Mouse (Mus musculus) c-Kit-positive CD71-positive TER-119-positive erythroid progenitor cells, embryonic 14.5 days (primary cell): ENCODE data around the gene Fam222b.
A peak's percentile ranks its signal among the peaks of the same experiment; 100 is the strongest.
"Not testable (repeated sequence)": the region's sequence is repeated elsewhere in the genome, so short reads cannot be mapped to it uniquely, and the experiment has no call there.

ENCODE experiments used
- DNase-seq: peaks from one replicate; pipeline ENCODE4 v3.0.0-alpha.2; 2013; ENCODE audit warnings: low spot score

Gene Fam222b

GRCm38 (mm10) chr11:78094504-78095143 lies at the start of gene Fam222b:
Fam222b (plus strand) TSS chr11:78094660.
- DNase-seq: peak; percentile 82

- no peak for DNase-seq
Measured at GRCm38 (mm10) chr11:78044758-78045251, 49.7 kb upstream of the Fam222b start.

GRCm38 (mm10) chr11:78048637-78049036 lies 45.8 kb upstream of the Fam222b start:
- not testable (repeated sequence) for DNase-seq

GRCm38 (mm10) chr11:78053078-78053477 lies 41.4 kb upstream of the Fam222b start:
- DNase-seq: no peak

- DNase-seq: no peak
Measured at GRCm38 (mm10) chr11:78056946-78057345, 37.5 kb upstream of the Fam222b start.

- DNase-seq: no peak
Measured at GRCm38 (mm10) chr11:78059833-78060757, 34.4 kb upstream of the Fam222b start.

GRCm38 (mm10) chr11:78062563-78062962 lies 31.9 kb upstream of the Fam222b start:
- no peak for DNase-seq

GRCm38 (mm10) chr11:78065906-78066305 lies 28.6 kb upstream of the Fam222b start:
- DNase-seq: peak; percentile 84

- no peak for DNase-seq
Measured at GRCm38 (mm10) chr11:78066641-78067040, 27.8 kb upstream of the Fam222b start.

- no peak for DNase-seq
Measured at GRCm38 (mm10) chr11:78067566-78067965, 26.9 kb upstream of the Fam222b start.

GRCm38 (mm10) chr11:78069130-78069529 lies 25.3 kb upstream of the Fam222b start:
- no peak for DNase-seq

- peak; percentile 90 for DNase-seq
Measured at GRCm38 (mm10) chr11:78069646-78070045, 24.8 kb upstream of the Fam222b start.

GRCm38 (mm10) chr11:78071938-78072337 lies 22.5 kb upstream of the Fam222b start:
- DNase-seq: no peak

GRCm38 (mm10) chr11:78072425-78073130 lies 21.9 kb upstream of the Fam222b start:
- DNase-seq: peak; percentile 92

- peak; percentile 92 for DNase-seq
Measured at GRCm38 (mm10) chr11:78073577-78074276, 20.7 kb upstream of the Fam222b start.

- DNase-seq: no peak
Measured at GRCm38 (mm10) chr11:78074277-78074652, 20.2 kb upstream of the Fam222b start.

GRCm38 (mm10) chr11:78074666-78075065 lies 19.8 kb upstream of the Fam222b start:
- DNase-seq: no peak

- peak; percentile 84 for DNase-seq
Measured at GRCm38 (mm10) chr11:78079961-78080921, 14.2 kb upstream of the Fam222b start, which contains the start of gene Eral1. Eral1 (minus strand) TSS chr11:78080383.

- no peak for DNase-seq
Measured at GRCm38 (mm10) chr11:78083595-78083994, 10.9 kb upstream of the Fam222b start.

- DNase-seq: no peak
Measured at GRCm38 (mm10) chr11:78086925-78087479, 7.5 kb upstream of the Fam222b start.
